Mouse (Mus musculus): Measurements from ENCODE around the gene Ybey. TPM values are rescaled to one million over a fixed set of nuclear protein-coding genes. Genes with fewer than 3 reads are reported as not detected.

Gene Ybey
- polyA plus RNA-seq, 1 experiment from 2014 or later = 3.3 TPM

- no peaks in the 10 kb centered on the region for H3K27me3 ChIP-seq
- ATAC-seq (ENCODE audit: low read depth) (no peak), DNase-seq (no peak)
- no peaks in the 10 kb centered on the region for H3K9me3 ChIP-seq (replicated peaks)
- no peaks in the 10 kb centered on the region; the same call in 1 of the 2 replicates for H3K4me1 ChIP-seq (replicated peaks)
- no peak overlapping the region for H3K4me3 ChIP-seq (replicated peaks)
- no peak overlapping the region for H3K9ac ChIP-seq
- H3K4me2 ChIP-seq = no peak overlapping the region
- no peak overlapping the region for H3K27ac ChIP-seq
- 76% methylated on average over 6 of the region's 6 CpGs for whole genome bisulfite sequencing (ENCODE audit: insufficient replicate concordance)
- H3K36me3 ChIP-seq = peaks cover 97% of the 10 kb centered on the region
Observed at GRCm38 (mm10) chr10:76481480-76481879, 12.6 kb upstream of the Ybey start.

DNA sequence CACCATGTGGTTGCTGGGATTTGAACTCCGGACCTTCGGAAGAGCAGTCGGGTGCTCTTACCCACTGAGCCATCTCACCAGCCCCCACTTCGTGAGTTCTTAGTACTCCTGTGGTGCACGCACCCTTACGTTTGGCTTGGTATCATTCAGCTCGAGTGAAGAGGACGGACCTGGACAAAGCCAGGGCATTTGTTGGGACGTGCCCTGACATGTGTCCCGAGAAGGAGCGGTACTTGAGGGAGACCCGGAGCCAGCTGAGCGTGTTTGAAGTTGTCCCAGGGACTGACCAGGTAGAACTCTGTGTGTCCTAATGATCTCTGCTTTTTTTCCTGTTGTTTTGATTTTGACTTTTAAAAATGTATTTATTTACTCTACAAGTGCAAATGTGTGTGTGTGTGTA is 11.9 kb upstream of the Ybey start:
- WGBS (ENCODE audit: insufficient replicate concordance) = 92% methylated on average over 13 of the region's 13 CpGs
- peaks cover 97% of the 10 kb centered on the region for H3K36me3 ChIP-seq
- H3K27ac ChIP-seq = no peak overlapping the region
- no peak overlapping the region for H3K4me2 ChIP-seq
- H3K9me3 ChIP-seq (replicated peaks) = no peaks in the 10 kb centered on the region
- no peaks in the 10 kb centered on the region for H3K27me3 ChIP-seq
- H3K9ac ChIP-seq = no peak overlapping the region
- no peaks in the 10 kb centered on the region for H3K4me1 ChIP-seq (replicated peaks)
- no peak overlapping the region for H3K4me3 ChIP-seq (replicated peaks)
- DNase-seq = no peak
- ATAC-seq (ENCODE audit: low read depth) = no peak

- Histone ChIP-seq H3K36me3 (peaks cover 79% of the 10 kb centered on the region), H3K27ac (no peak overlapping the region), H3K27me3 (no peaks in the 10 kb centered on the region), H3K4me1 (replicated peaks) (peaks cover 23% of the 10 kb centered on the region), H3K4me2 (no peak overlapping the region), H3K9ac (no peak overlapping the region), H3K4me3 (replicated peaks) (no peak overlapping the region), H3K9me3 (replicated peaks) (no peaks in the 10 kb centered on the region)
- ATAC-seq (ENCODE audit: low read depth) (no peak), DNase-seq (no peak)
- WGBS (ENCODE audit: insufficient replicate concordance) = 85% methylated on average over 5 of the region's 5 CpGs
Observed at GRCm38 (mm10) chr10:76473759-76474158, 4.8 kb upstream of the Ybey start.

- no peak for ATAC-seq (ENCODE audit: low read depth)
- WGBS (ENCODE audit: insufficient replicate concordance) = 69% methylated on average over 6 of the region's 6 CpGs
Observed at GRCm38 (mm10) chr10:76462721-76463120, 6.2 kb downstream of the Ybey start.

GRCm38 (mm10) chr10:76462312-76462711 is 6.6 kb downstream of the Ybey start:
- no peak overlapping the region for H3K4me3 ChIP-seq (replicated peaks)
- ATAC-seq (ENCODE audit: low read depth) (no peak), DNase-seq (no peak)
- H3K9ac ChIP-seq = no peak overlapping the region
- 84% methylated on average over 7 of the region's 7 CpGs for WGBS (ENCODE audit: insufficient replicate concordance)
- no peak overlapping the region for H3K27ac ChIP-seq
- 0 out of 2 replicates have a peak, but pooled peaks cover 3% of the 10 kb centered on the region for H3K9me3 ChIP-seq (replicated peaks)
- H3K4me2 ChIP-seq = no peak overlapping the region
- peaks cover 26% of the 10 kb centered on the region for H3K36me3 ChIP-seq
- no peaks in the 10 kb centered on the region; the same call in 1 of the 2 replicates for H3K4me1 ChIP-seq (replicated peaks)
- H3K27me3 ChIP-seq = no peaks in the 10 kb centered on the region

More at GRCm38 (mm10) chr10:76462721-76463120, 6.2 kb downstream of the Ybey start:
- H3K9me3 ChIP-seq (replicated peaks) = 0 out of 2 replicates have a peak, but pooled peaks cover 3% of the 10 kb centered on the region
- H3K36me3 ChIP-seq = peaks cover 26% of the 10 kb centered on the region
- no peaks in the 10 kb centered on the region for H3K27me3 ChIP-seq
- no peak overlapping the region for H3K9ac ChIP-seq
- H3K4me2 ChIP-seq = no peak overlapping the region
- H3K4me1 ChIP-seq (replicated peaks) = peaks cover 3% of the 10 kb centered on the region
- no peak for DNase-seq
- no peak overlapping the region for H3K4me3 ChIP-seq (replicated peaks)
- H3K27ac ChIP-seq = no peak overlapping the region

- Histone ChIP-seq H3K9me3 (replicated peaks) (0 out of 2 replicates have a peak, but pooled peaks cover 3% of the 10 kb centered on the region), H3K4me2 (no peak overlapping the region), H3K27me3 (no peaks in the 10 kb centered on the region), H3K4me3 (replicated peaks) (no peak overlapping the region), H3K27ac (no peak overlapping the region), H3K4me1 (replicated peaks) (no peaks in the 10 kb centered on the region), H3K9ac (no peak overlapping the region), H3K36me3 (peaks cover 26% of the 10 kb centered on the region)
- DNase-seq (no peak), ATAC-seq (ENCODE audit: low read depth) (no peak)
- WGBS (ENCODE audit: insufficient replicate concordance) = 75% methylated on average over 1 of the region's 1 CpGs
Observed at GRCm38 (mm10) chr10:76461255-76461654, 7.7 kb downstream of the Ybey start.

- no peak overlapping the region for H3K4me2 ChIP-seq
- no peak for DNase-seq
- no peak overlapping the region for H3K27ac ChIP-seq
- H3K4me1 ChIP-seq (replicated peaks) = no peaks in the 10 kb centered on the region
- 29% methylated on average over 5 of the region's 5 CpGs for WGBS (ENCODE audit: insufficient replicate concordance)
- H3K36me3 ChIP-seq = peaks cover 7% of the 10 kb centered on the region; the same call in 1 of the 2 replicates
- H3K4me3 ChIP-seq (replicated peaks) = no peak overlapping the region
- 0 out of 2 replicates have a peak, but pooled peaks cover 3% of the 10 kb centered on the region for H3K9me3 ChIP-seq (replicated peaks)
- H3K9ac ChIP-seq = no peak overlapping the region
- H3K27me3 ChIP-seq = no peaks in the 10 kb centered on the region
- ATAC-seq (ENCODE audit: low read depth) = no peak
Observed at GRCm38 (mm10) chr10:76455289-76455688, 13.6 kb downstream of the Ybey start.

DNA sequence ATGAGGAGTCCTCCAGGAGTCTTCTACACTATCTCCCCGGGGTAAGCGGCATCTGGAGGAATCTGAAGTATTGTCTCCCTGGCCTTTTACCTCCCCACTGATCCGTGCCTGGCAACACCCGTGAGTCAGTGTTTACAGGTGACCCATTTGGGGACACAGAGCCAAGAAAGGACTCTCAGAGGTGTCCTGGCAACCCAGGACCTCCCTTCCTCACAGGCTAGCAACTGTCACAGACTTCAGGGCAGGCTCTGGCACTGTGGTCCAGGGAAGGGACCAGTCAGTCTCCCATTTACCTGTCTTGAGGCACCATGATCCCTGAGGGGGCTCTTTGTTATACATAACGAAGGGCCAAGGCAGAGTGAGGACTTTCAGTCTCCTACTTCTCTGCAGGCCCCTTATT is 20.1 kb downstream of the Ybey start, which contains the start of gene 2610028H24Rik:
2610028H24Rik (plus strand) TSS at position 231 of the 400 bp plus-strand sequence.
- Histone ChIP-seq H3K36me3 (no peaks in the 10 kb centered on the region), H3K27me3 (no peaks in the 10 kb centered on the region), H3K4me1 (replicated peaks) (peaks cover 30% of the 10 kb centered on the region), H3K27ac (no peak within 1 kb of the TSS), H3K9me3 (replicated peaks) (no peaks in the 10 kb centered on the region), H3K4me2 (no peak within 1 kb of the TSS), H3K9ac (no peak within 1 kb of the TSS), H3K4me3 (replicated peaks) (no peak within 1 kb of the TSS)
- ATAC-seq (ENCODE audit: low read depth) (no peak), DNase-seq (no peak)
- 69% methylated on average over 5 of the region's 5 CpGs for WGBS (ENCODE audit: insufficient replicate concordance)

DNA sequence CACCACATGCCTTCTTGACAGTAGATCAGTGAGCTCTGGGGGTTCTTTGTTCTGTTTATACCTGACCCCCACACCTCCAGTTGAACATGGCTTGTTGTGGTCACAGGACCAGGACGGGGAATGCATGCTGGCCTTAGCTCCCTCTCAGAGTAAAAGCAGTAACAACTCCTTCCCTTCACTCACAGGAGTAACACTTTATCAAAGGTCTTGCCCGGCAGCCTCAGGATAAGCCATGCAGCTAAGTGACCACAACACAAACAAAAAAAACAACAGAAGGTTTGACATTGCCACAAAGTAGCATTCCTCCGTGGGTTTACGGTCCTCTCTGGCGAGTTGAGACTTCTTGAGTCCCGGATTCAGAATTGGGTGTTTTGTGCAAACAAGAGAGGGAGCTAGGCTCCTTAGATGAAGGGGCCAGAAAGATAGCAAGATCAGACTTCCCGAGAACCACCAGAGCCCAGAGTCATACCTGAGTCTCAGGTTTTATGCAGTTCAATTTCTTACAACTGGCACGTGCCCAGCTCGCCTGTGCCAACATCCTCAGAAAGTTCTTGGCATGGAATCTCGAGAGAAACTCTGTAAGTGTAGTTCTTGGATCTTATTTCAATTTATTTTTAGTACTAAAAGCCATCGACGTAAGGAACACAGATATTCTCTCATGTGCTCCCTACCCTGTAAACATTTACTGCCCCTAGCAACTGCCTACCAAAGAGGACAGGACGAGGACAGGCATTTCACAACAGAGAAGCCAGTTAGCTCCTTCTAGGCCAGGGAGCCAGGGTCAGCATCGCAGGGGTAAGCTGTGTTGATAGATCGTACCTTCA is 21.3 kb downstream of the Ybey start:
- 63% methylated on average over 15 of the region's 15 CpGs for WGBS (ENCODE audit: insufficient replicate concordance)
- no peak overlapping the region for H3K4me2 ChIP-seq
- H3K27ac ChIP-seq = 0 out of 2 replicates have a peak overlapping the region, but pooled peaks have one; percentile 9
- H3K9ac ChIP-seq = no peak overlapping the region
- H3K4me1 ChIP-seq (replicated peaks) = peaks cover 38% of the 10 kb centered on the region
- H3K27me3 ChIP-seq = no peaks in the 10 kb centered on the region
- DNase-seq (no peak), ATAC-seq (ENCODE audit: low read depth) (no peak)
- H3K36me3 ChIP-seq = no peaks in the 10 kb centered on the region
- H3K9me3 ChIP-seq (replicated peaks) = no peaks in the 10 kb centered on the region
- no peak overlapping the region for H3K4me3 ChIP-seq (replicated peaks)

DNA sequence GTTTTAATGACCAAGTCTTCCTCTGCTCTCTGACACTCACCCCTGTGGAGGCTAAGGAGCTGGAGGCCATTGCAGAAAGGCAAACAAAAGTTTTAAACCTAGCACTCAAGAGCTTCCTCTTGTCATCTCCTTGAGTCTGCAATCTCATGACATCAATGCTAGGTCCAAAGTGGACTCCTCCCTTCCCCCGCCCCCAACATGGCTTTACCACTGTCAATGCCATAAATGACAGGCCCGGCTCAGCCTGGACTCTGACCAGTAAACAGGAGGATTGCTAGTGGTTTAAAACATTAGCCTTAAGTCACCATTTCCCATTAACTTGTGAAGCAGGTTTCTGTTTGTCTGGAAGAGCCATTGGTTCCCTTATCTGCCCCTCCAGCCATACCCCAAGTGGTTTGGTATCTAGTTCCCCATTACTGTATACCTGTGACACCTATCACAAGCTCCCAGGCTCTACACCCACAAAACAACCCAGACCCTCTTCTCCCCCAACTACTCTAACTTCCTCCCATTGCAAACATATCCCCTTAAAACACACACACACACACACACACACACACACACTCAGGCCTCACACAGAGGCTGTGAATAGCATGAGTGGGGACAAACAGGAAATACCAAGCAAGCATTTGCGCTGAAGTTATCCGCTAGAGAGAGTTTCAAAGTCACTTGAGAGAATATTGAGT is 22.8 kb downstream of the Ybey start:
- 21% methylated on average over 4 of the region's 4 CpGs for WGBS (ENCODE audit: insufficient replicate concordance)
- H3K4me2 ChIP-seq = no peak overlapping the region
- peaks cover 45% of the 10 kb centered on the region for H3K4me1 ChIP-seq (replicated peaks)
- peak overlapping the region; percentile 71 for H3K27ac ChIP-seq
- H3K27me3 ChIP-seq = no peaks in the 10 kb centered on the region
- ATAC-seq (ENCODE audit: low read depth) (no peak), DNase-seq (peak; percentile 24)
- 0 out of 2 replicates have a peak overlapping the region, but pooled peaks have one; percentile 0 for H3K9ac ChIP-seq
- H3K9me3 ChIP-seq (replicated peaks) = no peaks in the 10 kb centered on the region
- no peaks in the 10 kb centered on the region for H3K36me3 ChIP-seq
- no peak overlapping the region for H3K4me3 ChIP-seq (replicated peaks)
